Mouse (Mus musculus) cerebellum, adult 2 months (tissue): ENCODE measurements around the gene Gss. TPM values are rescaled to one million over a fixed set of nuclear protein-coding genes. Genes with fewer than 3 reads are reported as not detected.

Experiments used
- DNase-seq, 2 experiments: peaks; one replicate each; pipeline ENCODE4 v3.0.0; 2021
- H3K27ac ChIP-seq: fragments of 200-500 bp; 2 replicates; pipeline ENCODE4 v1.5.1; 2012; ENCODE audit warnings: low read length, control low read depth, inconsistent platforms; ENCODE audit not compliant: insufficient read depth
- H3K27me3 ChIP-seq: fragments of 200-500 bp; 2 replicates; pipeline ENCODE4 v1.6.1; 2012; ENCODE audit warnings: inconsistent platforms, mild to moderate bottlenecking, low read length, moderate library complexity; ENCODE audit not compliant: control insufficient read depth, insufficient read depth
- H3K4me1 ChIP-seq: fragments of 200-500 bp; 2 replicates; pipeline ENCODE4 v1.6.1; 2011; ENCODE audit warnings: low read length; ENCODE audit not compliant: control insufficient read depth, insufficient read depth
- H3K4me3 ChIP-seq: fragments of 200-500 bp; replicated peaks from 2 replicates; pipeline ENCODE3; 2011; ENCODE audit warnings: mild to moderate bottlenecking, low read depth, low read length, control low read depth; ENCODE audit not compliant: insufficient read depth
- CTCF ChIP-seq: fragments of 200-500 bp; IDR thresholded peaks from 2 replicates; pipeline ENCODE4 v1.5.1; 2011; ENCODE audit warnings: low read depth, mild to moderate bottlenecking, control low read depth, low read length, moderate library complexity, borderline replicate concordance; ENCODE audit not compliant: insufficient read depth
- POLR2A ChIP-seq: fragments of 200-500 bp; IDR thresholded peaks from 2 replicates; pipeline ENCODE4 v1.6.1; 2011; ENCODE audit warnings: low read length, control low read depth, borderline replicate concordance; ENCODE audit not compliant: insufficient read depth
- WGBS: fragments of 180-500 bp; shearing (Covaris S2); methylation state at CpG from one replicate; pipeline ENCODE4 v1.1.7; 2018; 5-methylcytosine and 5-hydroxymethylcytosine counted together
- polyA plus RNA-seq: library from polyadenylated mRNA; depleted of rRNA; stranded (reverse); fragments of >200 nt; gene quantifications from 2 replicates; pipeline ENCODE4 v1.2.3, GENCODE M21; 2012; rRNA removed

Gene Gss
- polyA plus RNA-seq, 1 experiment: 25.7 TPM

- H3K27ac ChIP-seq: peak overlapping the region; percentile 45; the same call in 1 of the 2 replicates
These were observed 73.9 kb downstream of the Gss start for GRCm38 (mm10) chr2:155518531-155519270.

GRCm38 (mm10) chr2:155517455-155518423 lies 74.9 kb downstream of the Gss start, which contains the start of the genes Acss2 and Ggt7:
TSS of gene Acss2 (plus strand) at chr2:155517948.
TSS of gene Ggt7 (minus strand) at chr2:155518237.
- Histone ChIP-seq H3K4me3 (peak within 1 kb of the TSS; percentile 96), H3K27me3 (no peaks in the 10 kb centered on the region), H3K27ac (peak within 1 kb of the TSS; percentile 45), H3K4me1 (no peaks in the 10 kb centered on the region; the same call in none of the 2 replicates)
- peak; percentile 99 to 100 for DNase-seq
- 2% methylated on average over 68 of the region's 70 CpGs for WGBS
- TF ChIP-seq POLR2A (peak; percentile 63; the same call in 1 of the 2 replicates), CTCF (peak; percentile 68; the same call in 1 of the 2 replicates)

More at GRCm38 (mm10) chr2:155518531-155519270, 73.9 kb downstream of the Gss start:
- DNase-seq: no peak
- TF ChIP-seq POLR2A (no peak), CTCF (no peak)
- H3K4me1 ChIP-seq: no peaks in the 10 kb centered on the region; the same call in 1 of the 2 replicates
- H3K4me3 ChIP-seq: peak overlapping the region; percentile 96
- no peaks in the 10 kb centered on the region for H3K27me3 ChIP-seq
- WGBS: 15% methylated on average over 18 of the region's 18 CpGs

- no peaks in the 10 kb centered on the region for H3K27me3 ChIP-seq
- no peak overlapping the region for H3K4me3 ChIP-seq
- TF ChIP-seq POLR2A (no peak), CTCF (peak; percentile 85)
- WGBS: 6% methylated on average over 1 of the region's 1 CpGs
- DNase-seq: peak; percentile 82 to 85
- H3K4me1 ChIP-seq: no peaks in the 10 kb centered on the region; the same call in none of the 2 replicates
- no peak overlapping the region for H3K27ac ChIP-seq
These were observed 76.7 kb downstream of the Gss start for GRCm38 (mm10) chr2:155515941-155516340.

GRCm38 (mm10) chr2:155514666-155515065 lies 77.9 kb downstream of the Gss start:
- H3K27ac ChIP-seq: peak overlapping the region; percentile 98
- DNase-seq: peak; percentile 91 to 92
- H3K27me3 ChIP-seq: no peaks in the 10 kb centered on the region
- no peaks in the 10 kb centered on the region; the same call in none of the 2 replicates for H3K4me1 ChIP-seq
- H3K4me3 ChIP-seq: peak overlapping the region; percentile 93
- TF ChIP-seq POLR2A (peak; percentile 68), CTCF (no peak)
- 1% methylated on average over 23 of the region's 23 CpGs for WGBS

GRCm38 (mm10) chr2:155513543-155513942 lies 79.1 kb downstream of the Gss start:
- Histone ChIP-seq H3K27me3 (no peaks in the 10 kb centered on the region), H3K27ac (peak overlapping the region; percentile 98), H3K4me3 (peak overlapping the region; percentile 93), H3K4me1 (no peaks in the 10 kb centered on the region; the same call in none of the 2 replicates)
- TF ChIP-seq POLR2A (peak; percentile 16; the same call in 1 of the 2 replicates), CTCF (no peak)
- peak; percentile 52 to 61 for DNase-seq
- 14% methylated on average over 5 of the region's 5 CpGs for WGBS

Other genes with a start within 250 kb of the Gss start
- 38.3 TPM in 2 replicates for gene Pigu, start 235.4 kb downstream of the Gss start, polyA plus RNA-seq
- 195 and 211 TPM in 2 replicates for gene Trp53inp2, start 211.8 kb downstream of the Gss start, polyA plus RNA-seq
- 39.0 and 47.1 TPM in 2 replicates for gene Ncoa6, start 118.9 kb downstream of the Gss start, polyA plus RNA-seq
- 98.5 and 107 TPM in 2 replicates for gene Acss2, start 74.9 kb downstream of the Gss start, polyA plus RNA-seq
- gene Ggt7, start 74.6 kb downstream of the Gss start, polyA plus RNA-seq: 235 and 237 TPM in 2 replicates
- gene Myh7b, start 18.4 kb upstream of the Gss start, polyA plus RNA-seq: 17.6 and 20.8 TPM in 2 replicates
- gene Trpc4ap, start 99.6 kb upstream of the Gss start, polyA plus RNA-seq: 223 and 236 TPM in 2 replicates
- 52.9 and 53.4 TPM in 2 replicates for gene Edem2, start 136.7 kb upstream of the Gss start, polyA plus RNA-seq
- not detected in 2 replicates for gene Gm17581, start 143.1 kb upstream of the Gss start, polyA plus RNA-seq
- 1.9 TPM in 2 replicates for gene Procr, start 158.3 kb upstream of the Gss start, polyA plus RNA-seq
- 153 and 190 TPM in 2 replicates for gene Mmp24, start 182.5 kb upstream of the Gss start, polyA plus RNA-seq
- gene BC029722, start 226.6 kb upstream of the Gss start, polyA plus RNA-seq: 72.8 and 81.5 TPM in 2 replicates
- 84.9 and 86.4 TPM in 2 replicates for gene Eif6, start 234.1 kb upstream of the Gss start, polyA plus RNA-seq
- not detected in 2 replicates for gene Fam83c, start 242.0 kb upstream of the Gss start, polyA plus RNA-seq